Mouse (Mus musculus): ENCODE data around the gene Mc3r. TPM values are rescaled to one million over a fixed set of nuclear protein-coding genes. Genes with fewer than 3 reads are reported as not detected.

Mc3r gene
- total RNA-seq, 1 experiment from 2014 or later = not detected

- no peak for ATAC-seq (replicated peaks; ENCODE audit: insufficient number of reproducible peaks, low FRiP score, low TSS enrichment, poor library complexity, severe bottlenecking)
These were observed 42.7 kb downstream of the Mc3r start for GRCm38 (mm10) chr2:172291025-172291424.

- ATAC-seq (replicated peaks; ENCODE audit: insufficient number of reproducible peaks, low FRiP score, low TSS enrichment, poor library complexity, severe bottlenecking) = no peak
These were observed 43.6 kb downstream of the Mc3r start for GRCm38 (mm10) chr2:172291755-172292524.

DNA sequence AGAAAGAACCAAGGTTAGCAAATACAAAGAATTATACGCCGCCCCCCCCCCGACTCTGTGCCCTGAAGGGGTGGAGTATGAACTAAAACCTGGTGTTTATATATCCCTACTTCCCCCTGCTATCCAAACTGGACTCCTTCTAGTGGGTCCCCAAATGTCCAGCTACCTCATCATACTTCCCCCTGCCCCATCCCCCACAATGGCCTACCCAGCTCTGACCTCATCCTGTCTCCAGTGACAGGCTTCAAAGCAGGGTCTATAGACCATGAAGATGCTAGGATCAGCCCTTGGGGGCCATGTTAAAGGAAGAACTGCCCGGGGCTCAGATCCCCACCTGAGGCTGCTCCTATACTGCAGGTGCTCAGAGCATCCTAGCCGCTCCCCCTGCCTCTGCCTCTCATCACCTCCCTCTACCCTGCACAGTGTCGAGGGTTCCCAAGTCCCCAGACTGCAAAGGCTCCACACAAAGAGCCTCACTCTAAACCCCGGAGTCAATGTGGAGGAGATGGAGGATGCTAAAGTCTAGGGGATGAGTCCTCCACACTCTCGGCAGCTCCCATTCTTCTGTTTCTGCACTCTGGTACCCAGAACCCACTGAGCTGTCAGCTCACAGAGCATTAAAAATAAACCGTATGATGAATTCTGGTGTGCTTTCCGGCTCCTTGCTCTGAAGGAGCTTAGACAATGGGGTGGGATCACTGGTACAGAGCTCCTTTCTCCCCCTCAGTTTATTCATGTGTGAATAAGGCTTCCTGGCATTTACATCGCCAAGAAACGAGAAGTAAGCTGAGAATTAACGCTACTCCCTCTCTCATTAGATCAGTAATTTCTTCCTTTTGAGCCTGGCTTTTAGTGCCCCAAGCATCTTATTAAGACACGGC lies 44.5 kb downstream of the Mc3r start:
- no peak for ATAC-seq (replicated peaks; ENCODE audit: insufficient number of reproducible peaks, low FRiP score, low TSS enrichment, poor library complexity, severe bottlenecking)

GRCm38 (mm10) chr2:172298083-172298482 lies 49.8 kb downstream of the Mc3r start:
- ATAC-seq (replicated peaks; ENCODE audit: insufficient number of reproducible peaks, low FRiP score, low TSS enrichment, poor library complexity, severe bottlenecking) = no peak

DNA sequence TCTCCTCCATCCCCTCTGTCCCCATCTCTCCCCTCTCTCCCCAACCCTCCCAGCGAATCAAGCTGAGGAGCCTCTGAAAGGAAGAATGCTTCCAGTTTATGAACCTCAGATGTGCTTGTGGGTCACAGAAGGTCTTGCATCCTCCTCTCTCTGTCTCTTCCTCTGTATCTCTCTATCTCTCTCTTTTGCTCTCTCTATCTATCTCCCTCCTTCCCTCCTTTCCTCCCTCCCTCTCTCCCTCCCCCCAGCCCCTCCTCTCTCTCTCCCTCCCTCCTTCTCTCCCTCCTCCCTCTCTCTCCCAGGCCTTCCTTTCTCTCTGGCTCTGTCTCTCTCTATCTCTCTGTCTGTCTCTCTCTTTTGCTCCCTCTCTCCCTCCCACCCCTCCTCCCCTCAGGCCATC lies 50.2 kb downstream of the Mc3r start:
- no peak for ATAC-seq (replicated peaks; ENCODE audit: insufficient number of reproducible peaks, low FRiP score, low TSS enrichment, poor library complexity, severe bottlenecking)

GRCm38 (mm10) chr2:172299126-172299921 lies 51.0 kb downstream of the Mc3r start:
- no peak for ATAC-seq (replicated peaks; ENCODE audit: insufficient number of reproducible peaks, low FRiP score, low TSS enrichment, poor library complexity, severe bottlenecking)

Other genes starting within 250 kb of the Mc3r start
- gene Cbln4, start 205.0 kb upstream of the Mc3r start, total RNA-seq (2017) = not detected in 3 replicates
- gene Fam210b, start 97.1 kb downstream of the Mc3r start, total RNA-seq (2017) = 7.1 to 7.7 TPM (median 7.5 TPM) in 3 replicates
- gene Aurka, start 122.0 kb downstream of the Mc3r start, total RNA-seq (2017) = 3.1 to 6.5 TPM (median 4.9 TPM) in 3 replicates
- gene Cstf1, start 122.2 kb downstream of the Mc3r start, total RNA-seq (2017) = 9.0 to 17.3 TPM (median 12.8 TPM) in 3 replicates
- gene Cass4, start 145.3 kb downstream of the Mc3r start, total RNA-seq (2017) = 1.5 to 17.7 TPM (median 9.5 TPM) in 3 replicates
- 190 to 207 TPM (median 193 TPM) in 3 replicates for gene Rtf2, start 192.1 kb downstream of the Mc3r start, total RNA-seq (2017)
- 1.1 TPM in 1 of 3 replicates, not detected in the others for gene Gcnt7, start 210.1 kb downstream of the Mc3r start, total RNA-seq (2017)
- gene Fam209, start 224.0 kb downstream of the Mc3r start, total RNA-seq (2017) = 4.4 to 13.8 TPM (median 7.3 TPM) in 3 replicates